Mouse (Mus musculus): ENCODE results near the gene Asns. TPM values are rescaled to one million over a fixed set of nuclear protein-coding genes. Genes with fewer than 3 reads are reported as not detected.
A peak's percentile ranks its signal among the peaks of the same experiment; 100 is the strongest.

The Asns gene
- polyA plus RNA-seq, 1 experiment from 2014 or later, result 83.0 TPM

GRCm38 (mm10) chr6:7697999-7698699 is 5.1 kb upstream of the Asns start:
- Histone ChIP-seq H3K4me1 (0 out of 2 replicates have a peak, but pooled peaks cover 3% of the 10 kb centered on the region), H3K27me3 (replicated peaks; ENCODE audit: low read depth, poor library complexity, severe bottlenecking) (no peaks in the 10 kb centered on the region), H3K36me3 (replicated peaks) (no peaks in the 10 kb centered on the region), H3K27ac (replicated peaks) (no peak overlapping the region), H3K4me3 (no peak overlapping the region), H3K9me3 (no peaks in the 10 kb centered on the region)
- 89% methylated on average over 6 of the region's 6 CpGs for WGBS
- no peak for DNase-seq (ENCODE audit: low spot score)

DNA sequence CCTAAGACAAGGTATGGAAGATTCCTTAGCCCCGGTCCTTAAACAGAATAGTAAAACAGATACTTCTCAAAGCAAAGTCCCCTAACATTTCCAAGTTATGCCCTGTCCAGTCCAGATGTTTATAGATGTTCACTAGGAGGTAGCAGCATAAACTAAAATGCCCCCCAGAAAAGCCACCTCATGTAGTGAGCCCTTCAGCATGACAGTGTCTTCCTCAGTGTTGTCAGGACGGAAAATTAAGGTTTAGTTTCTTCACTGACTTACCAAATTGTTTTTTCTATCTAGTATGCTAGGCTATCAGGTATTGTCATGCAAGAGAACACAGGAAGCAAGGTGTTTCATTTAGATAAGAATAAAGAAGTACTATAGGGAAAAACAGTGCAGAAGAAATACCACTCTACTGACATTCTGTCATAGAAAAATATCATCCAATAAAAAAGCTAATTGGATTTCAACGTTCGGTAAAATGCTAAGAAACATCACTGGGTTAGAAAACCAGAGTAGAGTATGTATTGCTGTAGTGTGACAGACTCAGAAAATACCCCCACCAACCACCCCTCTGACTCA is 4.1 kb upstream of the Asns start:
- no peaks in the 10 kb centered on the region for H3K27me3 ChIP-seq (replicated peaks; ENCODE audit: low read depth, poor library complexity, severe bottlenecking)
- H3K36me3 ChIP-seq (replicated peaks), result no peaks in the 10 kb centered on the region
- no peak for DNase-seq (ENCODE audit: low spot score)
- peaks cover 8% of the 10 kb centered on the region; the same call in 1 of the 2 replicates for H3K4me1 ChIP-seq
- no peak overlapping the region for H3K27ac ChIP-seq (replicated peaks)
- no peak overlapping the region for H3K4me3 ChIP-seq
- WGBS, result 89% methylated on average over 4 of the region's 4 CpGs
- no peaks in the 10 kb centered on the region for H3K9me3 ChIP-seq

DNA sequence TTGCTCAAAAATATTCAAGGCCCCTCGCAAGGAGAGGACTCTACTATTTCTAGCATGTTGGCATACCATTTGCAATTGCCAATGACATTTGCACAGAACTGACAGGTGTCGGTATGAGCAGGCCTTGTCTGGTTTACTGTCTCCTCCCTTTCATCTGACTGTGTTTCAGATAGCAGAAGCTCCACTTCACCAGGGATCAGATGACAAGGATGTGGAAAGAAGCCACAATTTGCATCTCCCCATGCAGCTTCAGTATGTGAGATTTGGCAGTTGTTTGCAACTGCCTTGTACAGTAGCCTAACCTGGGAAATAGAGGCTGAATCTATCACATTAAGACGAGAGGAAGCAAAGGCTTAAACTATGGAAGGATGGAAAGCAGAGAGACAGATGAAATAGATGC is 3.6 kb upstream of the Asns start:
- Histone ChIP-seq H3K4me1 (peaks cover 10% of the 10 kb centered on the region; the same call in 1 of the 2 replicates), H3K4me3 (no peak overlapping the region), H3K9me3 (no peaks in the 10 kb centered on the region), H3K36me3 (replicated peaks) (no peaks in the 10 kb centered on the region), H3K27me3 (replicated peaks; ENCODE audit: low read depth, poor library complexity, severe bottlenecking) (no peaks in the 10 kb centered on the region), H3K27ac (replicated peaks) (no peak overlapping the region)
- no peak for DNase-seq (ENCODE audit: low spot score)
- 80% methylated on average over 3 of the region's 3 CpGs for WGBS

GRCm38 (mm10) chr6:7695901-7696300 is 2.8 kb upstream of the Asns start:
- 88% methylated on average over 4 of the region's 4 CpGs for WGBS
- peaks cover 11% of the 10 kb centered on the region for H3K4me1 ChIP-seq
- H3K4me3 ChIP-seq, result no peak overlapping the region
- no peaks in the 10 kb centered on the region for H3K9me3 ChIP-seq
- no peak overlapping the region for H3K27ac ChIP-seq (replicated peaks)
- H3K27me3 ChIP-seq (replicated peaks; ENCODE audit: low read depth, poor library complexity, severe bottlenecking), result no peaks in the 10 kb centered on the region
- no peak for DNase-seq (ENCODE audit: low spot score)
- no peaks in the 10 kb centered on the region for H3K36me3 ChIP-seq (replicated peaks)

GRCm38 (mm10) chr6:7693666-7694065 is 612 bp upstream of the Asns start:
- Histone ChIP-seq H3K36me3 (replicated peaks) (no peaks in the 10 kb centered on the region), H3K27me3 (replicated peaks; ENCODE audit: low read depth, poor library complexity, severe bottlenecking) (no peaks in the 10 kb centered on the region), H3K27ac (replicated peaks) (no peak overlapping the region), H3K9me3 (no peaks in the 10 kb centered on the region), H3K4me3 (no peak overlapping the region), H3K4me1 (peaks cover 19% of the 10 kb centered on the region)
- DNase-seq (ENCODE audit: low spot score), result no peak
- WGBS, result 70% methylated on average over 5 of the region's 5 CpGs

- DNase-seq (ENCODE audit: low spot score), result no peak
- H3K27me3 ChIP-seq (replicated peaks; ENCODE audit: low read depth, poor library complexity, severe bottlenecking), result no peaks in the 10 kb centered on the region
- no peaks in the 10 kb centered on the region for H3K9me3 ChIP-seq
- 1% methylated on average over 12 of the region's 12 CpGs for WGBS
- H3K4me1 ChIP-seq, result peaks cover 19% of the 10 kb centered on the region
- H3K36me3 ChIP-seq (replicated peaks), result no peaks in the 10 kb centered on the region
- peak overlapping the region; percentile 88 for H3K4me3 ChIP-seq
- peak overlapping the region; percentile 87 for H3K27ac ChIP-seq (replicated peaks)
Observed at GRCm38 (mm10) chr6:7692451-7692850, 603 bp downstream of the Asns start.

DNA sequence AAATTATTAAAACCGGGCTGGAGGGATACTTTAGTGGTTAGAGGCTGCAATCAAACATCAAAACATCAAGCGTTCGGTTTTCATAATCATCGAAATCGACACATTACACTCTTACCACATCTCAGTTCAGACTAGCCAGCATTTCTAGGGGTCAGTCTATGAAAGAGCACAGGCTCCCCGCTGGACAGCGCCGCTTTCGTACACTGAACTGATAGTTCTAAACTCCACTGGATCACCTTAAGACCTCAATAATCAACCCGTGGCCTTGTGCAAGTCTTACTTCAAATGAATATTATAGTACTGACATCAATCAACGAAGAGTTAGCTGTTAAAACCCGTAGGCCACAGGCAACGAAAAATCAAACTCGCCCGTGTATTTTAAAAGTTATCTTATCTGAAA is 1.0 kb downstream of the Asns start:
- 37% methylated on average over 15 of the region's 15 CpGs for WGBS
- no peaks in the 10 kb centered on the region for H3K27me3 ChIP-seq (replicated peaks; ENCODE audit: low read depth, poor library complexity, severe bottlenecking)
- no peaks in the 10 kb centered on the region for H3K9me3 ChIP-seq
- H3K36me3 ChIP-seq (replicated peaks), result no peaks in the 10 kb centered on the region
- peak; percentile 17 for DNase-seq (ENCODE audit: low spot score)
- H3K4me1 ChIP-seq, result peaks cover 19% of the 10 kb centered on the region
- no peak overlapping the region for H3K27ac ChIP-seq (replicated peaks)
- peak overlapping the region; percentile 88 for H3K4me3 ChIP-seq

DNA sequence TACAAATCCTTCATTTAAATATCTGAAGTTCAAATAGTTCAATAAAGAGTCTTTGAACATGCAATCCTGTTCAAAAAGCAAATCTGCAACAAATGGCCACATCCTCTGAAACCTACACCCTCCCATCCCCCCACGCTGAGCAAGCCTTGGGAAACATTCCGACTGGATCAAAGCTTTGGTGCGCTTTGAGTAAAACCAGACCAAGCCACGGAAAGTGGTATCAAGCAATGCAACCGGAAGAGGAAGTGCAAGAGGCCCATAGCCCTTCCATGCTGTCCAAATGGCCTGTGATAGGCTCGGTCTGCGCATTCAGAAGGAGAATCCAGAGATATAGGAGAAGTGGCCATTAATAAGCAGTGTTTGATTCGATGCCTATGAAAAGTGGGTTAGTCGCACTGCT is 2.6 kb downstream of the Asns start:
- 77% methylated on average over 9 of the region's 9 CpGs for WGBS
- DNase-seq (ENCODE audit: low spot score), result peak; percentile 53
- peaks cover 19% of the 10 kb centered on the region for H3K4me1 ChIP-seq
- no peak overlapping the region for H3K4me3 ChIP-seq
- H3K27ac ChIP-seq (replicated peaks), result no peak overlapping the region
- no peaks in the 10 kb centered on the region for H3K9me3 ChIP-seq
- H3K36me3 ChIP-seq (replicated peaks), result no peaks in the 10 kb centered on the region
- no peaks in the 10 kb centered on the region for H3K27me3 ChIP-seq (replicated peaks; ENCODE audit: low read depth, poor library complexity, severe bottlenecking)

- H3K4me1 ChIP-seq, result peaks cover 19% of the 10 kb centered on the region
- no peak overlapping the region for H3K27ac ChIP-seq (replicated peaks)
- no peaks in the 10 kb centered on the region for H3K9me3 ChIP-seq
- H3K4me3 ChIP-seq, result no peak overlapping the region
- WGBS, result 95% methylated on average over 12 of the region's 12 CpGs
- no peaks in the 10 kb centered on the region for H3K27me3 ChIP-seq (replicated peaks; ENCODE audit: low read depth, poor library complexity, severe bottlenecking)
- no peak for DNase-seq (ENCODE audit: low spot score)
- peaks cover 4% of the 10 kb centered on the region; the same call in 1 of the 2 replicates for H3K36me3 ChIP-seq (replicated peaks)
Observed at GRCm38 (mm10) chr6:7689180-7689579, 3.9 kb downstream of the Asns start.

GRCm38 (mm10) chr6:7686047-7686446 is 7.0 kb downstream of the Asns start:
- Histone ChIP-seq H3K36me3 (replicated peaks) (peaks cover 13% of the 10 kb centered on the region), H3K27me3 (replicated peaks; ENCODE audit: low read depth, poor library complexity, severe bottlenecking) (no peaks in the 10 kb centered on the region), H3K9me3 (no peaks in the 10 kb centered on the region), H3K4me1 (peaks cover 9% of the 10 kb centered on the region), H3K4me3 (no peak overlapping the region), H3K27ac (replicated peaks) (no peak overlapping the region)
- WGBS, result 89% methylated on average over 2 of the region's 2 CpGs
- DNase-seq (ENCODE audit: low spot score), result no peak

DNA sequence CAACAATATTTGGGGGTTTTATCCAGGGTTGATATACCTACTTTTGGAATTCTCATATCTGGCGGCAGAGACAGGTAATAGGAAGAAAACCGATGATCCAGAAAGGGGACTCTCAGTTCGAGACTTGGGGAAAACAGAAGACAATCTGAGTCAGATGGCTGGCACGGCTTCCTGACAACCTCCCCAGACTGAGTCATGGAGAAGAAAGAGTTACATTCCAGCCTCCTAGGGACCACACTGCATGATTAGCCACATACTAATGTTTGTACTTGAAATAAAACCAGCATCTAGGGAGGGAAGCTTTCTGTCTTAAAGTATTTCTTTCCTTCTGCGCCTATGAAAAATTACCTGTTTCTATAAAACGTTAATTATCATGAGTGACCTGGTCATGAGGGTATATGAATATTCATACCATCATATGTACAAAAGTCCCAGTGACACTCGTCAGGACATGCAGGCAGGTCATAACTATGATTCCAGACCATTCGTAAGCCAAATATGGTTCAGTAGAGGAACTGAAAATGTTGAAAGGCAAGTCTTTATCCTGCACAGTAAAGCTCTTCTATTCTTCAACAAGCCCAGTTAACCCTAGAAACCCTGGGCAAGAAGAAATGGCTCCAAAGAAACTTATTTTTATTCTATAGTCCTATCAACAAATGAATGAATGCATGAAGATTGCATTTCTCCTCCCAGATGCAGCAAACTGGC is 16.7 kb downstream of the Asns start:
- Histone ChIP-seq H3K27ac (replicated peaks) (no peak overlapping the region), H3K4me1 (no peaks in the 10 kb centered on the region), H3K9me3 (no peaks in the 10 kb centered on the region), H3K4me3 (no peak overlapping the region), H3K27me3 (replicated peaks; ENCODE audit: low read depth, poor library complexity, severe bottlenecking) (no peaks in the 10 kb centered on the region), H3K36me3 (replicated peaks) (peaks cover 31% of the 10 kb centered on the region)
- WGBS, result 93% methylated on average over 8 of the region's 8 CpGs
- DNase-seq (ENCODE audit: low spot score), result no peak

DNA sequence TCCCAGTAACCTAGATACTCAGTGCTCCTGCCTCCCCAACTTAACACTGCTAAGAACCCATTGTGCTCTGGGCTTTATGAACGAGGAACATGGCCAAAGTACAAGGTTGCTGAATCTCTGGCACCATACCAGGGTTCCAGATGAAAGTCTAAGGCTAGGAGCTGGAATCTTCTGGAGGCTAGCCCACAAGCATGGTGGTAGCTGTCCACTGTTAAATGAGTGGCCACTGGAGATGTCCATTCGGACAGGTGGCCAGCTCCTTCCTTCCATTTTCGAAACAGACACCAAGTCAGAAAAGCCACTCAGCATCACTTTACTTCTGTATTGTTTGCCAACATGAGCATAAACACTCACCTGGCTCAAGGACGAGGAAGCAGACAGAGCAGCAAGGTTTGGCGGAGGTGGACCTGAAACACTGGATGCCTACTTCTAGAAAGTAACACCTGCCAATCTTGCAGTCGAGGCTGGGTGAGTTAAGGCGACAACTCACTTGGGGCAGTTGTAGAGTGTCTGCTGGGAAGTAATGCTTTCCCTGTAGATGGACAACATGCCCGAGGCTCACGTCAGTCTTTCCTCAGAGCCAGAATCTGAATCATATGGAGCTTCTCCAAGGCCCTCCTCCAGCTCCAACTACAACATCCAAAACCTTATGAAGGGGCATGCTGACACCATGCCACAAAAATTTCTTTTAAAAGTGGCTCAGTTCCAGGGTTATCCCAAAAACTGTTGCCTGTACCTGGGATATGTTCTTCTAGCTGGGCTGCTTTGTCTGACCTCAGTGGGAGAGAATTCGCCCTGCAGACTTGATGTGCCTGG is 20.4 kb downstream of the Asns start:
- Histone ChIP-seq H3K4me3 (no peak overlapping the region), H3K27me3 (replicated peaks; ENCODE audit: low read depth, poor library complexity, severe bottlenecking) (no peaks in the 10 kb centered on the region), H3K36me3 (replicated peaks) (peaks cover 23% of the 10 kb centered on the region; the same call in 1 of the 2 replicates), H3K9me3 (no peaks in the 10 kb centered on the region), H3K27ac (replicated peaks) (no peak overlapping the region), H3K4me1 (no peaks in the 10 kb centered on the region)
- 89% methylated on average over 10 of the region's 10 CpGs for WGBS
- no peak for DNase-seq (ENCODE audit: low spot score)

Data from embryonic facial prominence, embryonic 10.5 days (tissue).